Comparison of ENCODE assay signal across 18 mouse cellular contexts in genomic region chr7:101426692-101427091, GRCm38 (mm10). TPM values are rescaled to one million over a fixed set of nuclear protein-coding genes. Genes with fewer than 3 reads are reported as not detected.
A peak's percentile ranks its signal among the peaks of the same experiment; 100 is the strongest.
DNase-seq lines count a peak whose midpoint lies in the region; ATAC-seq lines count a peak whose summit lies in the region.
"Had no signal": no experiment of that assay in that cellular context is flagged by ENCODE, and none has a peak within 500 bp of the region (broad histone marks: within the 10 kb centered on the region; RNA-seq: fewer than 3 reads in every experiment).

No protein-coding gene starts in this region.

- peak; percentile 55 to 76 for DNase-seq in left cerebral cortex, postnatal 14 days (ENCODE audit: low spot score in 2 of 2)
- DNase-seq in left cerebral cortex, postnatal 4 days: no peak
- DNase-seq in brain, adult 2 months (ENCODE audit: low read depth, low spot score): peak; percentile 78
- DNase-seq in cerebellum, postnatal 25 days: no peak
- no peak for DNase-seq in adrenal gland, adult 18-20 months (ENCODE audit: low spot score in 2 of 2)
- no peak for DNase-seq in yolk sac, embryonic 10.5 days (ENCODE audit: low spot score)
- DNase-seq: adrenal gland, postnatal 36 days; cerebellum, adult 11 months; embryo, embryonic 11 days; kidney, adult 11 months; kidney, postnatal 4 days; thymus, adult 18-20 months had no signal

- peak; percentile 26 for ATAC-seq in midbrain, embryonic 13.5 days
- ATAC-seq: liver, embryonic 12.5 days had no signal

- no peaks in the 10 kb centered on the region for H3K9me3 ChIP-seq in midbrain, embryonic 13.5 days
- H3K9me3 ChIP-seq: heart, embryonic 13.5 days; hindbrain, embryonic 13.5 days; liver, embryonic 12.5 days; megakaryocyte, embryonic 14.5 days had no signal

- H3K4me2 ChIP-seq in midbrain, embryonic 13.5 days (replicated peaks): no peak overlapping the region
- H3K4me2 ChIP-seq: heart, embryonic 13.5 days; hindbrain, embryonic 13.5 days; liver, embryonic 12.5 days had no signal

- 69% methylated on average over 8 of the region's 8 CpGs for WGBS in midbrain, embryonic 13.5 days

- no peaks in the 10 kb centered on the region for H3K36me3 ChIP-seq in midbrain, embryonic 13.5 days
- H3K36me3 ChIP-seq: heart, embryonic 13.5 days; hindbrain, embryonic 13.5 days; liver, embryonic 12.5 days had no signal

- intact Hi-C loops in left cerebral cortex, postnatal 14 days (cut with DNase I): no loop called here
- intact Hi-C loops in left cerebral cortex, postnatal 4 days (cut with DNase I): no loop called here

- H3K4me1 ChIP-seq in midbrain, embryonic 13.5 days (replicated peaks): peaks cover 32% of the 10 kb centered on the region
- H3K4me1 ChIP-seq: heart, embryonic 13.5 days had no signal

- no peak overlapping the region for H3K9ac ChIP-seq in midbrain, embryonic 13.5 days (replicated peaks)
- H3K9ac ChIP-seq: heart, embryonic 13.5 days; hindbrain, embryonic 13.5 days; liver, embryonic 12.5 days had no signal

- no peaks in the 10 kb centered on the region; the same call in none of the 2 replicates for H3K27me3 ChIP-seq in midbrain, embryonic 13.5 days

- 0 out of 2 replicates have a peak overlapping the region, but pooled peaks have one; percentile 7 for H3K27ac ChIP-seq in midbrain, embryonic 13.5 days
- H3K27ac ChIP-seq: heart, embryonic 13.5 days; hindbrain, embryonic 13.5 days; liver, embryonic 12.5 days had no signal

- no peak overlapping the region for H3K4me3 ChIP-seq in midbrain, embryonic 13.5 days (replicated peaks)
- H3K4me3 ChIP-seq: heart, embryonic 13.5 days; hindbrain, embryonic 13.5 days; liver, embryonic 12.5 days; megakaryocyte, embryonic 14.5 days had no signal

RNA-seq across cellular contexts. Expression of gene Pde2a, which starts 5.2 kb away (rescaled TPM):
- 100 to 1,000 TPM; 349 to 363 TPM for total RNA-seq in left cerebral cortex, postnatal 14 days (2021)
- 100 to 1,000 TPM; 173 to 179 TPM for total RNA-seq in left cerebral cortex, postnatal 4 days (2021)
- 16.6 and 18.9 TPM in 2 replicates for polyA plus RNA-seq in midbrain, embryonic 13.5 days (2015; fragmentation: Nextera tagmentation; extraction: Ambion mirVana)
- 100 to 1,000 TPM; 157 to 186 TPM for total RNA-seq in adrenal gland, adult 18-20 months (2021)

RNA-seq across cellular contexts. Expression of gene Gm45837, which starts 16.0 kb away (rescaled TPM):
- not detected for total RNA-seq in left cerebral cortex, postnatal 14 days (2021)
- 1 to 10 TPM in 1 of 2 experiments, not detected in 1; 6.6 TPM for total RNA-seq in left cerebral cortex, postnatal 4 days (2021)
- not detected in 2 replicates for polyA plus RNA-seq in midbrain, embryonic 13.5 days (2015; fragmentation: Nextera tagmentation; extraction: Ambion mirVana)
- 1 to 10 TPM in 1 of 2 experiments, not detected in 1; 3.4 TPM for total RNA-seq in adrenal gland, adult 18-20 months (2021)
- polyA plus RNA-seq: gonadal fat pad, adult 2 months; heart, embryonic 13.5 days; hindbrain, embryonic 13.5 days; liver, embryonic 12.5 days had no signal

Comparison
In these comparisons a context has a peak if more than half of its experiments do, and no peak if none do; other contexts are left out.
1. DNase-seq: peak in left cerebral cortex, postnatal 14 days (2 of 2) and brain, adult 2 months (single experiment); none in left cerebral cortex, postnatal 4 days (single experiment), cerebellum, postnatal 25 days (0 of 2), adrenal gland, adult 18-20 months (0 of 2) and yolk sac, embryonic 10.5 days (single experiment).